Comparison of ENCODE assay signal across 20 mouse cellular contexts in genomic region chr16:11471246-11471645, GRCm38 (mm10).
DNase-seq lines count a peak whose midpoint lies in the region; ATAC-seq and TF ChIP-seq lines count a peak whose summit lies in the region.
"Had no signal": no experiment of that assay in that cellular context is flagged by ENCODE, and none has a peak within 500 bp of the region (broad histone marks: within the 10 kb centered on the region; RNA-seq: fewer than 3 reads in every experiment).

No protein-coding gene starts in this region.

- H3K4me2 ChIP-seq in midbrain, embryonic 11.5 days = no peak overlapping the region
- H3K4me2 ChIP-seq in midbrain, postnatal 0 days (ENCODE audit: low read depth, low read length, poor library complexity, severe bottlenecking) = no peak overlapping the region

- no peak overlapping the region for H3K27ac ChIP-seq in midbrain, embryonic 11.5 days (ENCODE audit: low read depth, low read length)
- H3K27ac ChIP-seq in midbrain, postnatal 0 days (ENCODE audit: low read depth, low read length) = no peak overlapping the region

- H3K9ac ChIP-seq in midbrain, embryonic 11.5 days (ENCODE audit: low read length) = no peak overlapping the region
- no peak overlapping the region for H3K9ac ChIP-seq in midbrain, postnatal 0 days (replicated peaks; ENCODE audit: low read length, poor library complexity, severe bottlenecking)

- ATAC-seq in midbrain, embryonic 11.5 days (ENCODE audit: low FRiP score) = no peak
- no peak for ATAC-seq in midbrain, postnatal 0 days (ENCODE audit: low FRiP score)
- ATAC-seq: activated CD4-positive, CD25-positive, alpha-beta regulatory T cell, adult 4 months; CD4-positive, CD25-positive, alpha-beta regulatory T cell, adult 4 months; Patski had no signal

- no peak overlapping the region for H3K4me3 ChIP-seq in midbrain, embryonic 11.5 days (ENCODE audit: low read depth, low read length)
- H3K4me3 ChIP-seq in midbrain, postnatal 0 days (ENCODE audit: low read depth, low read length) = no peak overlapping the region

- no peaks in the 10 kb centered on the region for H3K9me3 ChIP-seq in midbrain, embryonic 11.5 days (ENCODE audit: control insufficient read depth, low read length)
- H3K9me3 ChIP-seq in midbrain, postnatal 0 days (ENCODE audit: low read length) = no peaks in the 10 kb centered on the region
- H3K9me3 ChIP-seq: G1E had no signal

- DNase-seq in cerebellum, postnatal 10 days = peak; percentile 55 to 60
- no peak for DNase-seq in cerebellum, adult 9-10 months
- DNase-seq in cerebellum, postnatal 14 days = peak; percentile 55 to 62
- DNase-seq in cerebellum, adult 11 months = no peak
- peak; percentile 26 for DNase-seq in midbrain, embryonic 11.5 days (ENCODE audit: low spot score, missing footprints)
- no peak for DNase-seq in midbrain, postnatal 0 days (ENCODE audit: low spot score)
- DNase-seq: adrenal gland, adult 2 months; adrenal gland, adult 8-10 months; adrenal gland, postnatal 10 days; adrenal gland, postnatal 14 days; adrenal gland, postnatal 25 days; adrenal gland, postnatal 36 days; B cell, adult 2 months; cerebellum, adult 11-12 months; cerebellum, adult 18-20 months had no signal

- H3K36me3 ChIP-seq in midbrain, embryonic 11.5 days (ENCODE audit: control insufficient read depth, insufficient read depth, low read length) = no peaks in the 10 kb centered on the region
- no peaks in the 10 kb centered on the region for H3K36me3 ChIP-seq in midbrain, postnatal 0 days (ENCODE audit: insufficient read depth, low read length)

- WGBS in midbrain, embryonic 11.5 days = 74% methylated on average over 2 of the region's 2 CpGs
- 60% methylated on average over 2 of the region's 2 CpGs for WGBS in midbrain, postnatal 0 days

- H3K4me1 ChIP-seq in midbrain, embryonic 11.5 days (ENCODE audit: control insufficient read depth, insufficient read depth, low read length) = no peaks in the 10 kb centered on the region
- H3K4me1 ChIP-seq in midbrain, postnatal 0 days (ENCODE audit: insufficient read depth, low read length) = no peaks in the 10 kb centered on the region; the same call in 1 of the 2 replicates

- no peak for TF ChIP-seq CTCF in midbrain, postnatal 0 days (IDR thresholded peaks at IDR 0.05)

- H3K27me3 ChIP-seq in midbrain, embryonic 11.5 days (ENCODE audit: control insufficient read depth, insufficient read depth, low read length) = no peaks in the 10 kb centered on the region
- H3K27me3 ChIP-seq in midbrain, postnatal 0 days (ENCODE audit: insufficient read depth, low read length) = no peaks in the 10 kb centered on the region
- H3K27me3 ChIP-seq: CH12.LX, Patski had no signal

Comparison
In these comparisons a context has a peak if more than half of its experiments do, and no peak if none do; other contexts are left out.
1. DNase-seq: peak in cerebellum, postnatal 10 days (2 of 2), cerebellum, postnatal 14 days (2 of 2) and midbrain, embryonic 11.5 days (single experiment); none in cerebellum, adult 9-10 months (single experiment), cerebellum, adult 11 months (single experiment) and midbrain, postnatal 0 days (single experiment).